Mouse (Mus musculus) splenic B cell, adult 2 months (primary cell): ENCODE results near the gene Cetn4.

Source experiments
- DNase-seq: peaks from one replicate; pipeline ENCODE4 v3.0.0-alpha.2; 2011; ENCODE audit warnings: low read depth, low spot score
- H3K27me3 ChIP-seq: 2 replicates; pipeline ENCODE4 v1.6.1; 2012; ENCODE audit warnings: mild to moderate bottlenecking, low read length, moderate library complexity, mixed read lengths; ENCODE audit not compliant: control insufficient read depth, poor library complexity, insufficient read depth, severe bottlenecking
- H3K36me3 ChIP-seq: 2 replicates; pipeline ENCODE4 v1.6.1; 2012; ENCODE audit warnings: mild to moderate bottlenecking, low read length, moderate library complexity, mixed read lengths; ENCODE audit not compliant: control insufficient read depth, poor library complexity, insufficient read depth, severe bottlenecking

The Cetn4 gene

DNA sequence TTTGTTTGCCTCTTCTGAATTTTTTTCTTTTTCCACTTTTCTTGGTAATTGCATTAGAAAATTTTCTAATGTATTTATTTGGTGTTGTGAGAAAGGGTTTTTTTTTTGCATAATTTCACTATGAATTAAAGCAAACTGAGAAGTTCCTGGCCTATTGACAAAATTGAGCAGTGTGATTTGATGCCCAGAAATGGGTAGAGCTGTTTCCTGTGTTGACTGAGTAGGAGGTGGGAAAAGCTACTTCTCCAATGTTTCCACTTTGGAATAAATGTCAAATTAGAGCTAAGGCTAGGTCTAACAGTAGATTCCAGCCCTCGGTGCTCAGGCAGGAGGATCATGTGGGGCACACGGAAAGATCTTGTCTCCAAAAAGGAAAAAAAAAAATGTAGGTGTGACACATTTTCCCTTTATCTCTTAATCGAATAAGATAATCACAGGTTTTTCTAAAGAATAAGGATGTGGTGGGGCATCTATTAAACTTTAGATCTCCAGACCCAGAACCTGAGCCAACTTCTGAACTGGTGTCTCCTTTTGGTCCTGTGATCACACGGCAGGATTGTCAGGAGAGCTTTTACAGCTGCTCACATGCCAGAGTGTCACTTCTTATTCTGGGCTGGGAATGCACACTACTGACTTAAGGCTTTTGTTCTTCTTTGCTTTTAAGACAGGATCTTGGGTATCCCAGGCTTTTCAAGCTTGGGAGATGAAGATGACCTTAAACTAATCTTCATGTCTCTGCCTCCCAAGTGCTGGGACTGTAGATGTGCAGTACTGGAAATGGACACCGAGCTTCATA, 13.0 kb upstream of the Cetn4 start:
- DNase-seq, result no peak
- H3K27me3 ChIP-seq, result no peaks in the 10 kb centered on the region
- no peaks in the 10 kb centered on the region for H3K36me3 ChIP-seq

GRCm38 (mm10) chr3:37324310-37324709, 11.8 kb upstream of the Cetn4 start:
- peak; percentile 31 for DNase-seq

DNA sequence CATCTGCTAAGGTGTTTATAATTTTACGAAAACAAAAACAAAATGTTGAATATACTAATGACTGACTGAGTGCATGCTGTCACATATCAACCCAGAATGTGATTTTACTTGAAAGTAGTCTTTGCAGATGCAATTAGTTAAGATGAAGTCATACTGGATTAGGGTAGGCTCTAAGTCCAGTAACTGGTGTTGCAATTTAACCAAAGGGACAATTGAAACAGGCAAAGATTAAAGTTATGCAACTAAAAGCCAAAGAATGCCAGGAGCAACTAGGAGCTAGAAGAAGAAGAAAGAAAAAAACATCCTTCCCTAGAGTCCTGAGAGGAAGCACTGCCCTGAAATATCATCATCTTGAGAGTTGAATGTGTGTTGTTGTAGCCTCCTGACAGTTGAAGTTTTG, 3.7 kb upstream of the Cetn4 start:
- no peaks in the 10 kb centered on the region for H3K27me3 ChIP-seq
- DNase-seq, result no peak
- no peaks in the 10 kb centered on the region for H3K36me3 ChIP-seq

More at GRCm38 (mm10) chr3:37324310-37324709, 11.8 kb upstream of the Cetn4 start:
- Histone ChIP-seq H3K36me3 (no peaks in the 10 kb centered on the region), H3K27me3 (no peaks in the 10 kb centered on the region)

DNA sequence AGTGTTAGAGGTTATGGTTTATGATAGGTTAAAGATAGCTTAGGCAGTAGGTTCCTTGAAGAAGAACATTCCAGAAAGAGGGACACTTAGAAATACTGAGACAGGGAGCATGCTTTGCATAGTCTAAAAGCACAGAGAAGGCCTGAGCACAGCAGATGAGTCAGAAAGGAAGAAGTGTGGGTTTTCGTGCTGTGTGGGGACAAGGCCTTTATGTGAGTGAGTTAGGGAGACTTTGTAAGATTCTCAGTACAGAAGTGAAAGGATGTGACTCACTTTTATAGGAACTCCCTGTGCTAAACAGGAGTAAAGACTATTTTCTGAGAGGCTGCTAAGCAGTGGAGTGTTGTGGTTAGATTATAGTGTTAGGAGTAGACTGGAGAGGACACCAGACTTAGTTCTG, 863 bp upstream of the Cetn4 start:
- Histone ChIP-seq H3K36me3 (no peaks in the 10 kb centered on the region), H3K27me3 (no peaks in the 10 kb centered on the region)

DNA sequence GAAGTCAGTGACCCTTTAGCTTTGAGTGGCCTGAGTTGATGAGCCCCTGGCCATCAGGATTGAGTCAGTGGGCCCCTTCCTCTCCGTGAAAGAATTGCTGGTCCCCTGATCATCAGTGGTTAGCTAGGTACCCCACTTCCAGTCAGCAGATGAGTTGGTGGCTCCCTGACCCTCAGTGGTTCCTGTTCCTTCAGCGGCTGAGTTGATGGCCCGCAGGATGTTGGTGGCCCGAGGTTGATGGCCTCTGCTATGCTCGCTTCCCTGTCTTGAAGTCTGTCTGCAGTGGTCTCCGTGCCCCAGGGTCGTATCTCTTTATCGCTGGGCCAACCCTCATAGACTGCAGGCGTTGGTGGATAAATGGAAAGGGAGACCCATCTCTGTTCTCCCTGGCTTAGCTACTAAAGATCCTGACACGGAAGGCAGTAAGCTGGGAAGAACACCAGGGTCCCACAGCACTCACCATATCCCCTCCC, 575 bp downstream of the Cetn4 start:
- no peak for DNase-seq
- H3K27me3 ChIP-seq, result no peaks in the 10 kb centered on the region
- no peaks in the 10 kb centered on the region for H3K36me3 ChIP-seq

More for the DNA sequence above, 863 bp upstream of the Cetn4 start:
- DNase-seq, result peak; percentile 51

- Histone ChIP-seq H3K27me3 (no peaks in the 10 kb centered on the region), H3K36me3 (no peaks in the 10 kb centered on the region)
- no peak for DNase-seq
These were observed 8.9 kb downstream of the Cetn4 start for GRCm38 (mm10) chr3:37303392-37304139.

GRCm38 (mm10) chr3:37302685-37303084, 9.8 kb downstream of the Cetn4 start:
- no peaks in the 10 kb centered on the region for H3K27me3 ChIP-seq
- peak; percentile 77 for DNase-seq
- H3K36me3 ChIP-seq, result no peaks in the 10 kb centered on the region

- no peaks in the 10 kb centered on the region for H3K27me3 ChIP-seq
- no peaks in the 10 kb centered on the region for H3K36me3 ChIP-seq
- no peak for DNase-seq
These were observed 13.0 kb downstream of the Cetn4 start for GRCm38 (mm10) chr3:37299470-37299869.

- Histone ChIP-seq H3K27me3 (no peaks in the 10 kb centered on the region), H3K36me3 (no peaks in the 10 kb centered on the region)
- DNase-seq, result no peak
These were observed 19.9 kb downstream of the Cetn4 start for GRCm38 (mm10) chr3:37292654-37293053.

- H3K36me3 ChIP-seq, result no peaks in the 10 kb centered on the region
- DNase-seq, result no peak
These were observed 20.6 kb downstream of the Cetn4 start for GRCm38 (mm10) chr3:37291929-37292328.

GRCm38 (mm10) chr3:37290881-37291541, 21.5 kb downstream of the Cetn4 start:
- no peak for DNase-seq
- H3K36me3 ChIP-seq, result no peaks in the 10 kb centered on the region
- H3K27me3 ChIP-seq, result no peaks in the 10 kb centered on the region

More at GRCm38 (mm10) chr3:37291929-37292328, 20.6 kb downstream of the Cetn4 start:
- no peaks in the 10 kb centered on the region for H3K27me3 ChIP-seq

DNA sequence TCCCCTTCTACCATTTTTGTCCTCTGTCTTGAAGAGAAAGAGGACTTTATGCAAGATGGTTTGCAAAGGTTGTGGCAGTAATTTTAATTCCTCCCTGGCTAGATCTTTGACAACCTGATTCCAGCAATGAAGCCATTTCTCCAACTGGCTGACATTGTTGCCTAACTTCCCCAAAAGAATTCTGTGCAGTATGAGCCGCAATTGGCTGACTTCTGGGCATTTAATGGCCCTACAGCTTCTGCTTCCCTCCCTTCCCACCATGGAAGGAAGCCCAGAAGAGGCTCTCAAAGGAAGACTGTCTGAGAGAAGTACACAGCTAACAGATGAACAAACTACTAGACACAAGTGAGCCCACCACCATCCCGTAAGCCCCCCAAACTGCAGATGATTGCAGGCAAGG, 23.3 kb downstream of the Cetn4 start:
- Histone ChIP-seq H3K36me3 (no peaks in the 10 kb centered on the region), H3K27me3 (no peaks in the 10 kb centered on the region)
- no peak for DNase-seq

- Histone ChIP-seq H3K36me3 (no peaks in the 10 kb centered on the region), H3K27me3 (no peaks in the 10 kb centered on the region)
- no peak for DNase-seq
These were observed 29.3 kb downstream of the Cetn4 start for GRCm38 (mm10) chr3:37283234-37283633.

DNA sequence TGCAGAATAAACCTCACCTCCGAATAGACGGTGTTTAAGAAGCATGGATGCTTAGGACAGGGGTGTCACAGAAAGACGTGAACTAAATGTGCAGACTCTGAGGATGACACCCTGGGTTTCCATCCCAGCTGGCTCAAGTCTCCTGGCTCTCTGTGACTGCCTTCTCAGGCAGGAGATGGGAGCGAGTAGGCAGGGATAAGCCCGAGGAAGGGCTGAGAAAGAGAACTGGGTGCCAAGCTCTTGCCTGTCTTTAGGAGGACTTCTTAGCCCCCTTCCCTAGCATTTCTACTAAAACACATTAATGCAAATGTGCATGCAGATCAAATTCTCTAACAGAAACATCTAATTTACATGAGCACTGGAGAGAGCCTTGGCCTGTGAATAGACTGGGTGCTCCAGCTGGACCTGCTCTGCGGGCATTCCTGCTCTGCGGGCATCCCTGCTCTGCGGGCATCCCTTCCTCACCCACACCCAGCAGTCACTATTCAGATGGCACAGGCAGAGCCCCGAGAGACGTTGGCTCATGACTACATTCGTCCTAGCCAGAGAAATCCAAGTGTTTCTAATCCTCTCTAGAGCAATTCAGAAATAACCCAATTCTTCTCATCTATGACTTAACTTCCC, 30.1 kb downstream of the Cetn4 start:
- Histone ChIP-seq H3K36me3 (no peaks in the 10 kb centered on the region), H3K27me3 (no peaks in the 10 kb centered on the region)
- DNase-seq, result no peak
